Mouse (Mus musculus) heart, adult 2 months (tissue): ENCODE measurements around the gene Kcnb1. TPM values are rescaled to one million over a fixed set of nuclear protein-coding genes. Genes with fewer than 3 reads are reported as not detected.

Experiments
- DNase-seq, 2 experiments: peaks; one replicate each; pipeline ENCODE4 v3.0.0; 2021
- H3K27ac ChIP-seq: fragments of 200-600 bp; 2 replicates; pipeline ENCODE4 v1.8.1; 2022
- H3K27me3 ChIP-seq: fragments of 200-500 bp; 2 replicates; pipeline ENCODE4 v1.6.1; 2012; ENCODE audit warnings: mild to moderate bottlenecking, low read length, inconsistent platforms, mixed read lengths; ENCODE audit not compliant: control insufficient read depth, insufficient read depth
- H3K36me3 ChIP-seq: fragments of 200-500 bp; 2 replicates; pipeline ENCODE4 v1.6.1; 2012; ENCODE audit warnings: low read length, inconsistent platforms; ENCODE audit not compliant: control insufficient read depth, insufficient read depth
- H3K4me1 ChIP-seq: fragments of 200-500 bp; 2 replicates; pipeline ENCODE4 v1.6.1; 2011; ENCODE audit warnings: low read length; ENCODE audit not compliant: control insufficient read depth, insufficient read depth
- H3K4me3 ChIP-seq: fragments of 200-600 bp; 2 replicates; pipeline ENCODE4 v1.8.1; 2022
- H3K79me2 ChIP-seq: fragments of 200-500 bp; replicated peaks from 2 replicates; pipeline ENCODE4 v1.6.1; 2012; ENCODE audit warnings: mild to moderate bottlenecking, inconsistent platforms, low read length, moderate library complexity, mixed read lengths; ENCODE audit not compliant: control insufficient read depth, insufficient read depth
- H3K9ac ChIP-seq: fragments of 200-500 bp; 2 replicates; pipeline ENCODE4 v1.6.1; 2012; ENCODE audit warnings: low read depth, mild to moderate bottlenecking, control low read depth, inconsistent platforms, low read length, mixed read lengths
- CTCF ChIP-seq: fragments of 200-600 bp; IDR thresholded peaks from 2 replicates; pipeline ENCODE4 v1.8.1; 2022; ENCODE audit warnings: antibody characterized with exemption, mild to moderate bottlenecking, moderate library complexity
- EP300 ChIP-seq: fragments of 200-500 bp; IDR thresholded peaks from 2 replicates; pipeline ENCODE4 v1.6.1; 2011; ENCODE audit warnings: low read depth, low read length, control low read depth; ENCODE audit not compliant: insufficient read depth
- POLR2A ChIP-seq: fragments of 200-500 bp; IDR thresholded peaks from 2 replicates; pipeline ENCODE4 v1.6.1; 2011; ENCODE audit warnings: mild to moderate bottlenecking, low read depth, low read length, control low read depth; ENCODE audit not compliant: insufficient read depth
- WGBS: fragments of 180-500 bp; shearing (Covaris S2); methylation state at CpG from one replicate; pipeline ENCODE4 v1.1.7; 2018; 5-methylcytosine and 5-hydroxymethylcytosine counted together
- intact Hi-C: fragments of 180-260 bp; cut with DNase I; formaldehyde crosslinking; loops from one replicate; pipeline ENCODE4 v1.15.1; 2025
- polyA plus RNA-seq: library from polyadenylated mRNA; depleted of rRNA; stranded (reverse); fragments of >200 nt; gene quantifications from 2 replicates; pipeline ENCODE4 v1.2.3, GENCODE M21; 2012
- total RNA-seq, 2 experiments: library from RNA; stranded (reverse); gene quantifications; 2 replicates each; pipeline ENCODE4 v1.2.3; 2021

Gene Kcnb1
- total and polyA plus RNA-seq, 3 experiments: 17.2 to 38.8 (median 32.8) TPM

DNA sequence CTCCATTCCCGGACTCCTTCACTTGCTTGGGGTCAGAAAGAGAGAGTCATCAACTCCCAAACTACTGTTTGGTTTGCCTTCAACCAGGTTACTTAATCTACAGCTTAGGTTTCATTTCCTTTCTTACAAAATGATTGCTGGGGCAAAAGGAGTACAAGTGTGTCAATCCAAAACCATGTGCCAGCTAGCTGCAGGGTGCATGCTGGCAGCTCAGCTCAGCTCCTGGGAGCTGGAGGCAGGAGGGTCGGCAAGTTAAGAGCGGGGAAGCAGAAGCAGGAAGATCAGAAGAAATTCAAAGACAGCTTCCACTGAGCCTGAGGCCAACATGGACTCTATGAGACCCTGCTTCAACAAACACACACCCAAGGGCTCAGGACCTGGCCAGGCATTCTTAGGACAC, 129.6 kb downstream of the Kcnb1 start:
- H3K9ac ChIP-seq: peak overlapping the region; percentile 12; the same call in 1 of the 2 replicates
- peaks cover 8% of the 10 kb centered on the region for H3K79me2 ChIP-seq
- no peaks in the 10 kb centered on the region for H3K27me3 ChIP-seq
- H3K36me3 ChIP-seq: peaks cover 28% of the 10 kb centered on the region
- H3K4me1 ChIP-seq: peaks cover 30% of the 10 kb centered on the region
- H3K27ac ChIP-seq: peak overlapping the region; percentile 23; the same call in 1 of the 2 replicates
- no peak for TF ChIP-seq EP300
- TF ChIP-seq POLR2A: no peak
- no peak for TF ChIP-seq CTCF
- intact Hi-C loops: loop anchor here (5.0 kb wide), 3 partner anchors 63 to 362 kb away; partner anchors contain the start of genes B4galt5, Slc9a8 and Stau1
- WGBS: 53% methylated on average over 3 of the region's 3 CpGs
- no peak for DNase-seq
- H3K4me3 ChIP-seq: no peak overlapping the region

- Histone ChIP-seq H3K4me1 (peaks cover 32% of the 10 kb centered on the region), H3K9ac (no peak overlapping the region), H3K36me3 (peaks cover 26% of the 10 kb centered on the region), H3K27me3 (no peaks in the 10 kb centered on the region), H3K4me3 (no peak overlapping the region), H3K27ac (no peak overlapping the region), H3K79me2 (peaks cover 8% of the 10 kb centered on the region)
- TF ChIP-seq POLR2A: no peak
- TF ChIP-seq EP300: no peak
- TF ChIP-seq CTCF: no peak
- intact Hi-C loops: loop anchor here (5.0 kb wide), 3 partner anchors 63 to 362 kb away; partner anchors contain the start of genes B4galt5, Slc9a8 and Stau1
- no peak for DNase-seq
- WGBS: 85% methylated on average over 12 of the region's 12 CpGs
Measured at GRCm38 (mm10) chr2:167059960-167060359, 130.0 kb downstream of the Kcnb1 start.

DNA sequence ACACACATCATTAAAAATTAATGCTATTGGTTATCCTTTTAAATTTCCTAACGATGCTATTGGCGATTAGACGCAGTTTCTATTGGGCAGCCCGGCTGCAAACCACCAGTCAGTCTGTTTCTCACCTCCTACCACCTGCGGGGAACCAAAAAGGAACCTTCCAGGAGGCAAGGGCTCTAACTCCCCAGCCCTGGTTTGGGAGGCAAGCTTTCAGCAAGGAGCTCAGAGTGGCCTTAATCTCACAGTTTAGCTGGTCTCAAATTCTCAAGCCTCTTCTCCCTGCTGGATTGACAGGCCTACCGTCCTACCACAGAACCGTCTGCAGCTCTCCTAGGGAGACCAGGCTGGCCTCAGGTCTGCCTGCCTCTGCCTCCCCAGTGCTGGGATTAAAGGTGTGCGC, 130.4 kb downstream of the Kcnb1 start:
- Histone ChIP-seq H3K27ac (no peak overlapping the region), H3K4me3 (no peak overlapping the region), H3K36me3 (peaks cover 28% of the 10 kb centered on the region), H3K9ac (no peak overlapping the region), H3K4me1 (peaks cover 30% of the 10 kb centered on the region), H3K79me2 (peaks cover 8% of the 10 kb centered on the region), H3K27me3 (no peaks in the 10 kb centered on the region)
- no peak for DNase-seq
- intact Hi-C loops: no loop called here
- 67% methylated on average over 8 of the region's 8 CpGs for whole genome bisulfite sequencing
- TF ChIP-seq CTCF: no peak

- DNase-seq: no peak
- H3K79me2 ChIP-seq: peaks cover 8% of the 10 kb centered on the region
- H3K4me3 ChIP-seq: no peak overlapping the region
- TF ChIP-seq EP300: no peak
- no peak for TF ChIP-seq POLR2A
- TF ChIP-seq CTCF: no peak
- no peak overlapping the region for H3K9ac ChIP-seq
- H3K36me3 ChIP-seq: peaks cover 25% of the 10 kb centered on the region
- H3K27ac ChIP-seq: peak overlapping the region; percentile 37
- H3K4me1 ChIP-seq: peaks cover 31% of the 10 kb centered on the region
- WGBS: 64% methylated on average over 3 of the region's 3 CpGs
- intact Hi-C loops: no loop called here
- no peaks in the 10 kb centered on the region for H3K27me3 ChIP-seq
Measured at GRCm38 (mm10) chr2:167058814-167059387, 131.1 kb downstream of the Kcnb1 start.

DNA sequence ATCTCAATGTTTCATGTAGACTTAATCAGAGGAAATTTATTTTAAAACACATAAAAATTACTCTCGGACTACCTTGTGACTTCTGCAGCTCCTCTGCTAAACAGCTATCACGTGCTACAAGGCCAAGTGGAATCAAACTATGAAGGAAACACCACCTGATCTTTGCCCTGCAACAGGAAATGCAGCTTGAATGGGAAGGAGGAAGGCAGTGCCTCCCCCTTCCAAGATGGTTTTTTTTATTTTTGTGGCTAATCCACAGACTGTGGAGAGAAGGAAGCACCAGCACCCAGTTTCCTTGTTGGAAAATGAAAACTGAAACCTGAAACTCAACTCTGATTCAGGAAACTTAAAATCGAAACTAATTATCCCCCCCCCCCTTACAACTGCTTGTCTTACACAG, 131.8 kb downstream of the Kcnb1 start:
- DNase-seq: peak in 1 of 2 experiments; percentile 28
- Histone ChIP-seq H3K4me3 (no peak overlapping the region), H3K36me3 (peaks cover 27% of the 10 kb centered on the region), H3K9ac (no peak overlapping the region), H3K79me2 (peaks cover 7% of the 10 kb centered on the region), H3K27ac (peak overlapping the region; percentile 37), H3K27me3 (no peaks in the 10 kb centered on the region), H3K4me1 (peaks cover 33% of the 10 kb centered on the region)
- no peak for TF ChIP-seq CTCF
- TF ChIP-seq POLR2A: 0 out of 2 replicates have a peak, but pooled peaks have one; percentile 30
- no peak for TF ChIP-seq EP300
- intact Hi-C loops: no loop called here
- WGBS: 30% methylated on average over 3 of the region's 3 CpGs

DNA sequence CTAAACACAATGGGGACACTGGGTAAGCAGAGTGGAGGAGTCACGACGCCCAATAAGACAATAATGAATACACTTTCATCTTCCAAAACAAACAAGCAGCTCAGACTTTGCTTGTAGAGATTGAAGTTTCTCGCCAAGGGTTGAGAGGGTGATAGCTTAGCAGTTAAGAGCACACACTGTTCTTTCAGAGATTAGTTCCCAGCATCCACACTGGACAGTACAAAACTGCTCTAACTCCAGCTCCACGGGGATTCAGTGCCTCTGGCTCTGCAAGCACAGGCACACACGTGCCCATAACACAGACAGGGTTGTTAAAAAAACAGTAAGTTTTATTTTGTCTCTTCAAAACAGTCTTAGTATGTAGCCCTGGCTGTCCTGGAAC, 133.0 kb downstream of the Kcnb1 start:
- no peak overlapping the region for H3K4me3 ChIP-seq
- H3K79me2 ChIP-seq: peaks cover 6% of the 10 kb centered on the region; the same call in 1 of the 2 replicates
- no peak overlapping the region; the same call in 1 of the 2 replicates for H3K27ac ChIP-seq
- no peak for TF ChIP-seq EP300
- TF ChIP-seq CTCF: no peak
- no peak for TF ChIP-seq POLR2A
- H3K9ac ChIP-seq: no peak overlapping the region
- WGBS: 50% methylated on average over 5 of the region's 5 CpGs
- intact Hi-C loops: no loop called here
- peaks cover 27% of the 10 kb centered on the region for H3K36me3 ChIP-seq
- no peaks in the 10 kb centered on the region for H3K27me3 ChIP-seq
- no peak for DNase-seq
- peaks cover 35% of the 10 kb centered on the region for H3K4me1 ChIP-seq
